Mouse (Mus musculus) lung, adult 2 months (tissue): Measurements from ENCODE around the gene Eps15l1. TPM values are rescaled to one million over a fixed set of nuclear protein-coding genes. Genes with fewer than 3 reads are reported as not detected.

Source experiments
- DNase-seq: peaks from one replicate; pipeline ENCODE4 v3.0.0; 2022
- H3K4me1 ChIP-seq: fragments of 200-500 bp; 2 replicates; pipeline ENCODE4 v1.6.1; 2011; ENCODE audit warnings: low read length; ENCODE audit not compliant: control insufficient read depth, insufficient read depth
- H3K4me3 ChIP-seq: fragments of 200-500 bp; replicated peaks from 2 replicates; pipeline ENCODE3; 2011; ENCODE audit warnings: low read depth, mild to moderate bottlenecking, control low read depth, low read length; ENCODE audit errors: extremely low read depth
- CTCF ChIP-seq: fragments of 200-500 bp; IDR thresholded peaks from 2 replicates; pipeline ENCODE4 v1.5.1; 2011; ENCODE audit warnings: mild to moderate bottlenecking, low read length, control low read depth; ENCODE audit not compliant: insufficient read depth
- POLR2A ChIP-seq: fragments of 200-500 bp; IDR thresholded peaks from 2 replicates; pipeline ENCODE4 v1.6.1; 2011; ENCODE audit warnings: low read depth, mild to moderate bottlenecking, control low read depth, low read length, borderline replicate concordance; ENCODE audit errors: extremely low read depth
- WGBS: fragments of 180-500 bp; shearing (Covaris S2); methylation state at CpG from one replicate; pipeline ENCODE4 v1.1.7; 2018; 5-methylcytosine and 5-hydroxymethylcytosine counted together
- polyA plus RNA-seq: library from polyadenylated mRNA; depleted of rRNA; stranded (reverse); fragments of >200 nt; gene quantifications from 2 replicates; pipeline ENCODE4 v1.2.3, GENCODE M21; 2012

Gene Eps15l1
- polyA plus RNA-seq, 1 experiment: 48.3 TPM

DNA sequence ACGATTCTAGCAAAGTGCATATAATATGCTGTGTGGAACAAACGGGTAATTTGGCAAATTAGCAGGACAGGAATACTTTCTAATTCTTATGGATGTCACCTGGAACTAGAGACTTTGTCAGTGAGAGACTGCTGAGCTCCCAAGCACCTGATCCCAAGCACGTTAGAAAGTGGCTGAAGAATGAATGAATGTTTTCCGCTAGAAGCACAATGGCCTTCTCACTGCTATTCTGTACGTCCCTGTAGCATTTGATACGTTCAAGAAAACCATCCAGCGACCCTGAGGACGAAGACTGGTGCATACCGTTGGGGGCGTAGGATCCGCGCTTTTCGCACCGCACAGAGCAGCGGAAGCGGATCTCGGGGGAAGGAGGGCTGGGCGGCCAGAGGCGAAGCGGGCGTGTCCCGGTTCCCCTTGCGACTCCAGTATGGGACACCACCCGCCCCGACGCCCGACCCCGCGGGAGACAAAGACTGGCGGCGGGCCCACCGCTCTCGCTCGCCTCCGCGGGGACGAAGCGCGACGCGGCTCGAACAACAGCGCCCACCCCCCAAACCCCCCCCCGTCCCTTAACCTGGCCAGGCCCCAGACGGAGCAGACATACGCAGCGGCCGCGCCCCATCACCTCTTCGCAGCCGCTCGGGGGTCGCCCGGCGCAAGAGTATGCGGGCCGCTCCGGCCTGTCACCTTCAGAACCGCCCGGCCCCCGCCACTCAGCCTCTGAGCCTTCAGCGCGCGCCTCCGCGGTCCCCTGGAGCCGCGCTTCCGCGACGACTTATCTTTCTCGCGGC lies 494 bp downstream of the Eps15l1 start:
- TF ChIP-seq CTCF (no peak), POLR2A (no peak)
- peak; percentile 34 for DNase-seq
- WGBS: under 1% methylated on average over 63 of the region's 73 CpGs
- Histone ChIP-seq H3K4me1 (peaks cover 4% of the 10 kb centered on the region), H3K4me3 (peak overlapping the region; percentile 80)

DNA sequence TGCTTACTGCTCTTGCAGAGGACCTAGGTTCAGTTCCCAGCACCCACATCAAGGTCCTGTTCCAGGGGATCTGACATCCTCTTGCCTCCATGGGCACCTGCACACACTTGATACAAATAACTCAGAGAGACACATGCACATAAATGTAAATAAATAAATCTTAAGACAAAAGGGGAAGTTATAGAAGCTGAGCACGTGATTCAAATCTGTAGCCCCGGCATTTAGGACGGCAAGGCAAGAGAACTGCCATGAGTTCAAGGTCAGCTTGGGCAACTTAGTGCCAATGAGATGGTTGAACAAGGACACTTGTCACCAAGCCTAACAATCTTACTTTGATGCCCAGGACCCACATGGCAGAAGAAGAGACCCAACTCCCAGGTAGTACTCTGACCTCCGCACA lies 3.2 kb downstream of the Eps15l1 start:
- 79% methylated on average over 4 of the region's 4 CpGs for WGBS

DNA sequence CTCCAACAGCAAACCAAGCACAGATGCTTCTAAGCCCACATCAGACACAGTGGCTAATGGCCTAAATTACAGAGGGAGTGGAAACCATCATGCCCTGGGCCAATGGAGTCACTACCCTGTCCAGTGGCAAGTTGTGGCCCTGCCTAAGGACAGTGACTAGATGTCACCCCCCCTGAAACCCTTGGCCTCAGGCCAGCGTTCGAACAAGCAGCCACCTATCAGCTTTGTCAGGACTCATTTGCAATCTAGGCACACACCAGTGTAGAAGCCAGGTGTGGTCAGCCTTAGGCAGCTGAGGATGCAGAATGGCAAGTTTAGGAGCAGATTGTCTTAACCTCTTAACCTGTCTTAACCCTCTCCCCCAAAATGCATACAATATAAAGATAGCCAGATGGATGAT lies 6.0 kb downstream of the Eps15l1 start:
- DNase-seq: no peak
- TF ChIP-seq CTCF (no peak), POLR2A (no peak)
- Histone ChIP-seq H3K4me1 (peaks cover 6% of the 10 kb centered on the region), H3K4me3 (no peak overlapping the region)
- WGBS: 52% methylated on average over 2 of the region's 2 CpGs

More for the DNA sequence above, 3.2 kb downstream of the Eps15l1 start:
- peaks cover 10% of the 10 kb centered on the region for H3K4me1 ChIP-seq
- no peak overlapping the region for H3K4me3 ChIP-seq
- DNase-seq: no peak
- TF ChIP-seq POLR2A (no peak), CTCF (no peak)

DNA sequence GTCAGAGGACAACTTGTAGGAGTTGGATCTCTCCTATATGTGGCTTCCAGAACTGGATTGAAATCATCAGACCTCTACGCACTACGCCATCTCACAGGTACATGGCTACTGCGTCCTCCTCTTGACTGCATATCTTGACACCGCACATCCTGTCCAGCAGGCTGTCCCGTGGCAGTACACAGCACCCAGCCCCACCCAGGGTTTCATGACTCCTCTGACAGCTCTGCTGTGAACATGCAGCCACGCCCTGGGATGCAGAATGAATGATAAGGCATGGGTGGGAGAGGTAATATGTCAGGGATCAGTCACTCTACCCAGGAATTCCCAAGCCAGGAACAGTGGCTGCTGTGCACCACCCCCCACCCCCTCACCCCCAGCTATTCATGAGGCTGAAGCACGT lies 7.4 kb downstream of the Eps15l1 start:
- Histone ChIP-seq H3K4me1 (peaks cover 12% of the 10 kb centered on the region), H3K4me3 (no peak overlapping the region)
- no peak for DNase-seq
- 59% methylated on average over 7 of the region's 7 CpGs for WGBS
- TF ChIP-seq CTCF (no peak), POLR2A (no peak)

DNA sequence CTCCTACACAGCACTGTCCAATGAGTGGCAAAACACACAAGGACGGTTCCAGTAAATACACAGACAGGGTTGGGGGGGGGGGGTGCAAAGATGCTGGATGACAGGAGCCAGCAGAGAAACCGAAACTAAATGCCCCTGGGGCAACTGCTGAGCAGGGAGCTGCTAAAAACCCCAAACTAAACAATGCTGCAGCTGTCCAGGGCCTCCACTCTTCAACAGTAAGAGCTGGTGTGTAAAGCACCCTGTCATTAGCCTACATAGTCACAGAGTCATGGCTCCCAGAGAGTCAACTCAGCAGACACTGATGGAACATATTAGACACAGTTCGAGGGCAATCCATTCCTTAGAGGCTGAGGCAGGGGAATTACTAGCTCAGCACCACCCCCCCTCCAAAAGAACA lies 11.8 kb downstream of the Eps15l1 start:
- no peak overlapping the region for H3K4me3 ChIP-seq
- no peak for TF ChIP-seq POLR2A
- TF ChIP-seq CTCF: no peak
- H3K4me1 ChIP-seq: peaks cover 12% of the 10 kb centered on the region
- WGBS: 29% methylated on average over 3 of the region's 3 CpGs
- no peak for DNase-seq

DNA sequence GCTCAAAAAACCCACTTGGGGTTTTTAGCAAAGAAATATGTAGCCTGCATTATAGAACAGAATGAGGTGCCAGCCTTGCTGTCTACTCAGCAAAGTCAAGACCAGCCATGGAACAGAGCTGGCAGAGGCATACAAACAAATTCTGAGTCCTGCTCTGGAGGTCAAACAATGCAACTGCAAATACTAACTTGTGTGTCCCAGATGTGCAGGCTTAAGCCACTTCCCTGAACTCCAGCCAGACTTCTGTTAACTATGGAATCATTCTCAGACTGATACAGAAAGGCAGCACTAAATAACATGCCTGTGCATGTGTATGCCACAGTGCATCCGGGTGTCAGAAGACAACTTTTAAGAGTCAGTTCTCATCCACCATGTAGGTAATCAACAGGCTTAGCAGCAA lies 13.4 kb downstream of the Eps15l1 start:
- WGBS: 60% methylated on average over 1 of the region's 1 CpGs
- peaks cover 6% of the 10 kb centered on the region for H3K4me1 ChIP-seq
- TF ChIP-seq CTCF: no peak
- TF ChIP-seq POLR2A: no peak
- H3K4me3 ChIP-seq: no peak overlapping the region
- no peak for DNase-seq

DNA sequence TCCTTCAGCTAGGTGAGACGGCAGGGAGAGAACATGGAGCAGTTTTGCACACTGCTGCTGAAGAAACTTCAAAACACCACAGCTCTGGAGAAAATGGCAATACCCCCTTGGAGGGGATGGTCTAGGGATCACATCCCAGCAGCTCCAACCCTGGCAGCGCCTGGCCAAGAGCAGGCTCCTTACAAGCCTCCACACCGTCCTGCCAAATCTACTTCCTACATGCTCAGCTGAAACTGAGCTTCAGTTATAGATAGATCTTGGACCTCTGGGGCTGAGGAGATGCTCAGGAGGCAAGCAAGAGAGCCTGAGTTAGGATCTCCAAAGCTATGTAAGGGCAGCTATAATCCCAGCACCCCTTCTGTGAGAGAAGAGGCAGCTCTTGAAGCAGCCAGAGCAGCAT lies 18.3 kb downstream of the Eps15l1 start:
- 81% methylated on average over 3 of the region's 3 CpGs for WGBS
- TF ChIP-seq CTCF (no peak), POLR2A (no peak)

DNA sequence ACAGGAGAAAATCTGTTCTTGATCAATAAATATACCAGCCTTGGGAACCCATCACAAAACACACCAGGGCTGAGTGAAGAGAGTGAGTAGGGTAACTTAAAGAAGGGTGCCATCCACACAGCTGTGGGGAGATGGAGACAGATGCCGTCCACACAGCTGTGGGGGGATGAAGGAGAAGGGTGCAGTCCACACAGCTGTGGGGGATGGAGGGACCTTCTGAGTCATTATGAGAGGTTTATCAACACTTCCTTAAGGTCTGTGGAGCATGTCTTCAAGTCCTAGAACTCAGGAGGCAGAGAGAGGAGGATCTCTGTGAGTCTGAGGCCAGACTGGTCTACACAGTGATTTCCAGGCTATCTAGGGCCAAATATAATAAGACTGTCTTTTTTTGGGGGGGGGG lies 19.9 kb downstream of the Eps15l1 start:
- peaks cover 19% of the 10 kb centered on the region for H3K4me1 ChIP-seq
- TF ChIP-seq CTCF (no peak), POLR2A (no peak)
- no peak for DNase-seq
- no peak overlapping the region for H3K4me3 ChIP-seq
- WGBS: 61% methylated on average over 1 of the region's 1 CpGs

More for the DNA sequence above, 18.3 kb downstream of the Eps15l1 start:
- peaks cover 19% of the 10 kb centered on the region for H3K4me1 ChIP-seq
- H3K4me3 ChIP-seq: no peak overlapping the region
- DNase-seq: no peak

DNA sequence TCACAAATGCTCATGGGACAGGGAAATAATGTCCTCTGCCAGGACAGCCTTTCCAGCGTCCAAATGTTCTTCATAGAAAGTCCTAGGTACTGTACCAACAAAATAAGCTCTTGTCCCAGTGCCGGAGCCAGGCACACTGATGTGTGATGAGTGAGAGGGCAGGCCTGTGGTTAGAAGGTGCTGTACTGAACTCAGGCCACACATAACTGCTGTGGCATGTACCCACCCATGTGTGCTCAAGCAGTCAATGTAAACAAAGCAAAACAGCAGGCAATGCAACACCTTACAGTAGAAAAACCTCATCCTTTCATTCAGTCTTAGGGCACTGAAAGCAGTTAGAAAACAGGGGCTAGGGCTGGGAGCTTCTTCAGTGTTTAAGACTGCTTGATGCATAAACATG lies 35.5 kb downstream of the Eps15l1 start:
- WGBS: 79% methylated on average over 2 of the region's 2 CpGs
- DNase-seq: no peak

DNA sequence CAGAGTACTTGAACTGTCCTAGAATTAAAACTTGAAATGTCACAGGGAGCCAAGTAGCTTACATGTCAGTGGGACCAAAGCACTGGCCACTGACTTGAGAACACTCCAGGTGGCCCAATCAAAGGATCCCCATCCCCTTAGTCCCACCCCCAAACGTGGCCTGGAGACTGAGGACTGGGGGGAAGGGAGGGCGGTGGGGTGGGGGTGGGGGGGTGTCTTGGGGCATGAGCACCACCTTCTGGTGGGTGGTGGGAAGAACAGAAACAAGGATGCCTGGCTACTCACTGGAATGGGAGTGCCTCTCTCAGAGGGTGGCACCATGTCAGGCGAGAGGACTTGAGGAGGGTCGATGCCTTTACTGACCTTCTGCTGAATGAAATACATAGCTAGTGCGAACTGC lies 38.9 kb downstream of the Eps15l1 start:
- Histone ChIP-seq H3K4me1 (no peaks in the 10 kb centered on the region), H3K4me3 (no peak overlapping the region)
- no peak for DNase-seq
- 55% methylated on average over 5 of the region's 5 CpGs for WGBS
- TF ChIP-seq POLR2A (no peak), CTCF (peak; percentile 30; the same call in 1 of the 2 replicates)

More for the DNA sequence above, 35.5 kb downstream of the Eps15l1 start:
- TF ChIP-seq POLR2A: no peak
- TF ChIP-seq CTCF: no peak
- H3K4me3 ChIP-seq: no peak overlapping the region
- H3K4me1 ChIP-seq: no peaks in the 10 kb centered on the region
